Mouse (Mus musculus) MEL (cell line): ENCODE measurements around the gene Grb10.

Source experiments
- CHD2 ChIP-seq: IDR thresholded peaks from 2 replicates; pipeline ENCODE4 v1.6.1; 2011; ENCODE audit warnings: low read length, improper control_type of control experiment
- CTCF ChIP-seq, 3 experiments: IDR thresholded peaks in 2 of 3; conservative IDR thresholded peaks in 1 of 3; 2 replicates each; pipeline ENCODE4 v1.5.1; 2011 to 2012; ENCODE audit warnings: low read length in 3 of 3, low read depth in 2 of 3, mild to moderate bottlenecking in 2 of 3, improper control_type of control experiment in 1 of 3, inconsistent platforms in 1 of 3, mixed read lengths in 1 of 3, moderate library complexity in 1 of 3; ENCODE audit not compliant: control insufficient read depth in 1 of 3, insufficient read depth in 1 of 3, poor library complexity in 1 of 3, severe bottlenecking in 1 of 3
- EP300 ChIP-seq, 2 experiments: IDR thresholded peaks; 2 replicates each; pipeline ENCODE4 v1.6.1; 2011; ENCODE audit warnings: improper control_type of control experiment in 2 of 2, low read length in 2 of 2, low read depth in 1 of 2, mild to moderate bottlenecking in 1 of 2
- GATA1 ChIP-seq: IDR thresholded peaks from 2 replicates; pipeline ENCODE4 v1.6.1; 2011; ENCODE audit warnings: low read depth, low read length, improper control_type of control experiment
- HCFC1 ChIP-seq: IDR thresholded peaks from 2 replicates; pipeline ENCODE4 v1.6.1; 2012; ENCODE audit warnings: low read depth, mild to moderate bottlenecking, inconsistent platforms, low read length, improper control_type of control experiment, moderate library complexity
- MAFK ChIP-seq: IDR thresholded peaks from 2 replicates; pipeline ENCODE4 v1.6.1; 2011; ENCODE audit warnings: low read depth, mild to moderate bottlenecking, low read length, improper control_type of control experiment, borderline replicate concordance
- MAX ChIP-seq: IDR thresholded peaks from 2 replicates; pipeline ENCODE4 v1.6.1; 2011; ENCODE audit warnings: low read length, improper control_type of control experiment
- POLR2A ChIP-seq, 2 experiments: IDR thresholded peaks; 2 replicates each; pipeline ENCODE4 v1.6.1; 2011 to 2012; ENCODE audit warnings: low read length in 2 of 2, mild to moderate bottlenecking in 2 of 2, control low read depth in 1 of 2, improper control_type of control experiment in 1 of 2, low read depth in 1 of 2, moderate library complexity in 1 of 2; ENCODE audit not compliant: control insufficient read depth in 1 of 2, insufficient read depth in 1 of 2, poor library complexity in 1 of 2
- POLR2AphosphoS2 ChIP-seq: IDR thresholded peaks from 2 replicates; pipeline ENCODE4 v1.6.1; 2011; ENCODE audit warnings: low read length, improper control_type of control experiment
- TAL1 ChIP-seq: IDR thresholded peaks from 2 replicates; pipeline ENCODE4 v1.6.1; 2012; ENCODE audit warnings: mild to moderate bottlenecking, inconsistent platforms, low read length, moderate library complexity, mixed read lengths
- TCF12 ChIP-seq: IDR thresholded peaks from 2 replicates; pipeline ENCODE4 v1.6.1; 2014; ENCODE audit warnings: low read depth, mild to moderate bottlenecking, inconsistent platforms, low read length, improper control_type of control experiment, moderate library complexity
- UBTF ChIP-seq: IDR thresholded peaks from 2 replicates; pipeline ENCODE4 v1.6.1; 2012; ENCODE audit warnings: low read depth, mild to moderate bottlenecking, inconsistent platforms, low read length, improper control_type of control experiment, moderate library complexity, borderline replicate concordance; ENCODE audit not compliant: insufficient read depth
- USF2 ChIP-seq, 2 experiments: IDR thresholded peaks; 2 replicates each; pipeline ENCODE4 v1.6.1; 2011 to 2012; ENCODE audit warnings: improper control_type of control experiment in 2 of 2, low read length in 2 of 2, borderline replicate concordance in 1 of 2, inconsistent platforms in 1 of 2, low read depth in 1 of 2, mild to moderate bottlenecking in 1 of 2; ENCODE audit not compliant: insufficient read depth in 1 of 2

DNA sequence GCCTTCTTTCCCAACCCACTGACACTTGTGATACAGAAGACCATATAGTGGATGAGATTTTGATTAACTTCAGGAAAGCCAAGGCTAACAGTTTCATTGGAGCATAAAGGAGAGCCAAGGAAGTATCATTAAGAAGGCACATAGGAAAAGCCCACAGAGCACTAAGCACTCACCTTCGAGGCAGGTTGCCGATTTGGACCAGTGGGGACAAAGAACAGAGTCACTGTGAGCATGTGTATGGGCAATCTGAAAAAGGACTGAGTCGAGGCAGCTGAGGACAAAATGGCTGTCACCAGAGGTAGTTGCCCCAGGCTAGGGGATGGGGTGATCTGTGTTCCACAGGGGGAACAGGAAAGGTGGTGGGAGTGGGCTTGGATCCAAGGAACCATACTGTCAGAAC is 140.0 kb downstream of the Grb10 start:
- TF ChIP-seq EP300 (IDR thresholded peaks at IDR 0.05; ENCODE audit: low read depth in 1 of 2, low read length in 2 of 2) = no peak
- TF ChIP-seq CHD2 = no peak
- TF ChIP-seq POLR2A (IDR thresholded peaks at IDR 0.05; ENCODE audit: control insufficient read depth in 1 of 2, insufficient read depth in 1 of 2, low read depth in 1 of 2, low read length in 2 of 2, poor library complexity in 1 of 2) = no peak
- no peak for TF ChIP-seq MAX
- no peak for TF ChIP-seq CTCF (IDR thresholded peaks at IDR 0.05 in 2 of 3, conservative IDR thresholded peaks at IDR 0.05 in 1 of 3; ENCODE audit: control insufficient read depth in 1 of 3, insufficient read depth in 1 of 3, low read depth in 2 of 3, low read length in 3 of 3, poor library complexity in 1 of 3, severe bottlenecking in 1 of 3)
- no peak for TF ChIP-seq TAL1
- TF ChIP-seq TCF12 = no peak
- no peak for TF ChIP-seq HCFC1
- TF ChIP-seq GATA1 = no peak
- TF ChIP-seq UBTF = no peak
- TF ChIP-seq USF2 (IDR thresholded peaks at IDR 0.05; ENCODE audit: borderline replicate concordance in 1 of 2, insufficient read depth in 1 of 2, low read depth in 1 of 2, low read length in 2 of 2) = no peak
- no peak for TF ChIP-seq MAFK
- no peak for TF ChIP-seq POLR2AphosphoS2
